Mouse (Mus musculus) intestine, embryonic 14.5 days (tissue): ENCODE results near the gene Gfy. TPM values are rescaled to one million over a fixed set of nuclear protein-coding genes. Genes with fewer than 3 reads are reported as not detected.
A peak's percentile ranks its signal among the peaks of the same experiment; 100 is the strongest.

Experiments
- ATAC-seq: fragments of 200-750 bp; cut with Nextera tagmentation; replicated peaks from 2 replicates; pipeline ENCODE4 v1.8.0; 2017; ENCODE audit warnings: low read depth, moderate number of reproducible peaks, moderate TSS enrichment, moderate library complexity; ENCODE audit not compliant: low FRiP score, low TSS enrichment
- DNase-seq: peaks from one replicate; pipeline ENCODE4 v3.0.0-alpha.2; 2018; ENCODE audit warnings: low spot score
- H3K27ac ChIP-seq: fragments of 300-500 bp; sonication (generic); 2 replicates; pipeline ENCODE4 v1.5.1; 2014; ENCODE audit warnings: low read depth, mild to moderate bottlenecking, control low read depth
- H3K27me3 ChIP-seq: fragments of 300-500 bp; sonication (generic); replicated peaks from 2 replicates; pipeline ENCODE4 v1.6.1; 2014; ENCODE audit warnings: low read length, control low read depth; ENCODE audit not compliant: control insufficient read depth, insufficient read depth
- H3K36me3 ChIP-seq: fragments of 300-500 bp; sonication (generic); 2 replicates; pipeline ENCODE4 v1.6.1; 2014; ENCODE audit warnings: low read length, control low read depth; ENCODE audit not compliant: control insufficient read depth, insufficient read depth
- H3K4me1 ChIP-seq: fragments of 300-500 bp; sonication (generic); replicated peaks from 2 replicates; pipeline ENCODE4 v1.6.1; 2014; ENCODE audit warnings: low read length, control low read depth, mixed read lengths; ENCODE audit not compliant: control insufficient read depth, insufficient read depth
- H3K4me2 ChIP-seq: fragments of 300-500 bp; sonication (generic); 2 replicates; pipeline ENCODE4 v1.6.1; 2014; ENCODE audit warnings: low read length
- H3K4me3 ChIP-seq: fragments of 300-500 bp; sonication (generic); 2 replicates; pipeline ENCODE4 v1.5.1; 2014; ENCODE audit warnings: low read depth, low read length, control low read depth, mixed read lengths
- H3K9ac ChIP-seq: fragments of 300-500 bp; sonication (generic); 2 replicates; pipeline ENCODE4 v1.6.1; 2014; ENCODE audit warnings: mild to moderate bottlenecking, low read length
- H3K9me3 ChIP-seq: fragments of 300-500 bp; sonication (generic); 2 replicates; pipeline ENCODE4 v1.6.1; 2016; ENCODE audit warnings: low read length, control low read depth; ENCODE audit not compliant: control insufficient read depth
- WGBS: fragments of 180-500 bp; shearing (Covaris S2); extraction: QIAGEN DNeasy Blood & Tissue Kit; methylation state at CpG from one replicate; pipeline ENCODE4 v1.1.7; 2014; 5-methylcytosine and 5-hydroxymethylcytosine counted together
- polyA plus RNA-seq: library from polyadenylated mRNA; unstranded; fragments of >200 nt; fragmentation: Nextera tagmentation; extraction: Ambion mirVana; gene quantifications from 2 replicates; pipeline ENCODE4 v1.2.1, GENCODE M21; 2014

The Gfy gene
- polyA plus RNA-seq, 1 experiment from 2014 or later = not detected

- DNase-seq = no peak
These were observed 11.5 kb downstream of the Gfy start for GRCm38 (mm10) chr7:45167761-45168445.

DNA sequence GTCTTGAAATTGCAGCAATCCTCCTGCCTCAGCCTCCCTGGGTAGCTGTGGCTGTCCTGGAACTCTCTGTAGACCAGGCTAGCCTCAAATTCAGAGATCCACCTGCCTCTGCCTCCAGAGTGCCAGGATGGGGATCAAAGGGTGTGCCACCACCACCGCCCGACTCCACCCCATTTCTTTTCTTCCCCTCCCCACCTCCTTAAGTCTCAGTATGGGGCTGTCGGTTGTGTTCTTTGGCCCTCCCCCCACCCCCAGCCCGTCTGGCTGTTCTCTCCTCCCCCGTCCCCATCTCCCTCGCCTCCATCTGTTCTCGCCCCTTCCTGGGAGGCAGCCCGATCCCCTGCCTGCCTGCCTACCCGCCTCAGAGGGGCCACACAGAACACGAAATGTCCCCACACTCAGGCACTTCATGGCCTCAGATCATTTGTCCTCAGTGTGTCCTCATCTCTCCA is 12.4 kb downstream of the Gfy start:
- Histone ChIP-seq H3K36me3 (no peaks in the 10 kb centered on the region), H3K4me3 (no peak overlapping the region), H3K27ac (no peak overlapping the region), H3K27me3 (peaks cover 84% of the 10 kb centered on the region), H3K9ac (no peak overlapping the region), H3K4me2 (no peak overlapping the region), H3K9me3 (peaks cover 21% of the 10 kb centered on the region), H3K4me1 (no peaks in the 10 kb centered on the region)
- no peak for ATAC-seq
- no peak for DNase-seq
- WGBS = 27% methylated on average over 10 of the region's 10 CpGs

More at GRCm38 (mm10) chr7:45167761-45168445, 11.5 kb downstream of the Gfy start:
- peaks cover 21% of the 10 kb centered on the region for H3K9me3 ChIP-seq
- H3K4me3 ChIP-seq = no peak overlapping the region
- 2% methylated on average over 19 of the region's 19 CpGs for WGBS
- no peaks in the 10 kb centered on the region for H3K4me1 ChIP-seq
- ATAC-seq = no peak
- no peak overlapping the region for H3K27ac ChIP-seq
- no peak overlapping the region for H3K9ac ChIP-seq
- no peak overlapping the region for H3K4me2 ChIP-seq
- H3K27me3 ChIP-seq = peaks cover 77% of the 10 kb centered on the region
- H3K36me3 ChIP-seq = no peaks in the 10 kb centered on the region

- Histone ChIP-seq H3K27ac (no peak overlapping the region), H3K4me2 (no peak overlapping the region), H3K27me3 (peaks cover 78% of the 10 kb centered on the region), H3K4me1 (no peaks in the 10 kb centered on the region), H3K9ac (no peak overlapping the region), H3K9me3 (peaks cover 21% of the 10 kb centered on the region), H3K4me3 (no peak overlapping the region), H3K36me3 (peaks cover 2% of the 10 kb centered on the region; the same call in 1 of the 2 replicates)
- DNase-seq (no peak), ATAC-seq (no peak)
- WGBS = 47% methylated on average over 11 of the region's 11 CpGs
These were observed 13.7 kb downstream of the Gfy start for GRCm38 (mm10) chr7:45165701-45166100.

DNA sequence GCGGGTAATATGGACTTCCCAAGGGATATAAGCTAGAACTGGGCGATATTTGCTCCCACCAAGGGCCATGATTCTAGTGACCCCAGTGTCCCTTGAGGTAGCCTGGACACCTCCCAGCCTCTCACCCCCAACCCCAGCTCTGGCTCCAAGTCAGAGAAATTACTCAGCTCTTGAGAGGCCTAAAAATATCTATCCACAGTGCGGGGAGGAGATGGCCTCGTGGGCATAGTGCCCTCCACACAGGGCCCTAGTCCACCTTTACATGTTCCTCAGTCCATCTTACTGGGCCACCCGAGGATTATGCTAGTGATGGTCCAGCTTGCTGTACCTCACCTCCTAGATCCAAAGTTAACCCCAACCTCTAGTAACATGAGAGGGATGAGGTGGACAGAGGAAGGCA is 14.5 kb downstream of the Gfy start:
- WGBS = 72% methylated on average over 5 of the region's 5 CpGs
- Histone ChIP-seq H3K9me3 (peaks cover 12% of the 10 kb centered on the region), H3K4me3 (no peak overlapping the region), H3K27me3 (peaks cover 76% of the 10 kb centered on the region), H3K9ac (no peak overlapping the region), H3K27ac (no peak overlapping the region), H3K4me1 (no peaks in the 10 kb centered on the region), H3K36me3 (peaks cover 11% of the 10 kb centered on the region), H3K4me2 (no peak overlapping the region)
- ATAC-seq (no peak), DNase-seq (no peak)

GRCm38 (mm10) chr7:45163735-45164490 is 15.5 kb downstream of the Gfy start, which contains the start of gene Slc17a7:
Gene Slc17a7, plus strand, starts transcription at chr7:45163949.
- peak within 1 kb of the TSS; percentile 51 for H3K4me2 ChIP-seq
- H3K27me3 ChIP-seq = peaks cover 67% of the 10 kb centered on the region
- peaks cover 20% of the 10 kb centered on the region for H3K36me3 ChIP-seq
- H3K27ac ChIP-seq = no peak within 1 kb of the TSS
- ATAC-seq = no peak
- no peaks in the 10 kb centered on the region for H3K4me1 ChIP-seq
- peaks cover 3% of the 10 kb centered on the region for H3K9me3 ChIP-seq
- peak; percentile 70 for DNase-seq
- peak within 1 kb of the TSS; percentile 25 for H3K4me3 ChIP-seq
- no peak within 1 kb of the TSS for H3K9ac ChIP-seq
- 2% methylated on average over 36 of the region's 41 CpGs for WGBS

DNA sequence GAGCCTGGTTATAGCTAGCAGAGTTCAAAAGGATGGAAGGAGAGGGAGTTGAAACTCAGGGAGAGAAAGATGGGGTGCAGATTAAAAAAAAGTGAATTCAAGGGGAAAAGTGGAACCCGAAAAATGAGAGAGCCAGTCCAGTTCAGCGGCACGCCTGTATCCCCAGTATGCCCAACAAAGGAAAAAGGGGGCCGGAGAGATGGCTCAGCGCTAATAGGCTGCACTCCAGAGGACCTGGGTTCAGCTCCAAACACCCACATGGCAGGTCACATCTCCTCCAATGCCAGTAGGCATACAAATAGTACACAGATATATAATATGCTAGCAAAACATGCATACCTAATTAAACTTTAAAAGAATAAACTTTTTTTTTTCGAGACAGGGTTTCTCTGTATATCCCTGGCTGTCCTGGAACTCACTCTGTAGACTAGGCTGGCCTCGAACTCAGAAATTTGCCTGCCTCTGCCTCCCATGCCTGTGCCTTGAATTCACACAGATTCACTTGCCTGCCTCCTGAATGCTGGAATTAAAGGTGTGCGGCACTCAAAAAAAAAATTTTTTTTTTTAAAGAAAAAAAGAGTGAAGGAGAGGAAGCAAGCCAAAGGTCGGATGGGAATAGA is 16.3 kb downstream of the Gfy start:
- Histone ChIP-seq H3K4me2 (no peak overlapping the region), H3K36me3 (peaks cover 25% of the 10 kb centered on the region), H3K27me3 (peaks cover 59% of the 10 kb centered on the region), H3K9ac (no peak overlapping the region), H3K27ac (no peak overlapping the region), H3K4me1 (no peaks in the 10 kb centered on the region), H3K4me3 (no peak overlapping the region), H3K9me3 (no peaks in the 10 kb centered on the region)
- ATAC-seq = no peak
- WGBS = 72% methylated on average over 9 of the region's 9 CpGs
- no peak for DNase-seq

GRCm38 (mm10) chr7:45162551-45162950 is 16.8 kb downstream of the Gfy start:
- WGBS = 27% methylated on average over 6 of the region's 6 CpGs
- H3K27me3 ChIP-seq = peaks cover 53% of the 10 kb centered on the region

GRCm38 (mm10) chr7:45161612-45162473 is 17.5 kb downstream of the Gfy start:
- H3K4me3 ChIP-seq = peak overlapping the region; percentile 34
- peaks cover 46% of the 10 kb centered on the region for H3K27me3 ChIP-seq
- ATAC-seq = peak; percentile 84
- no peaks in the 10 kb centered on the region for H3K9me3 ChIP-seq
- peak; percentile 95 for DNase-seq
- H3K4me1 ChIP-seq = no peaks in the 10 kb centered on the region
- WGBS = 4% methylated on average over 35 of the region's 35 CpGs
- H3K36me3 ChIP-seq = peaks cover 32% of the 10 kb centered on the region
- H3K4me2 ChIP-seq = peak overlapping the region; percentile 69
- 0 out of 2 replicates have a peak overlapping the region, but pooled peaks have one; percentile 4 for H3K27ac ChIP-seq
- H3K9ac ChIP-seq = peak overlapping the region; percentile 14; the same call in 1 of the 2 replicates

More at GRCm38 (mm10) chr7:45162551-45162950, 16.8 kb downstream of the Gfy start:
- Histone ChIP-seq H3K4me1 (no peaks in the 10 kb centered on the region), H3K4me2 (peak overlapping the region; percentile 69), H3K9me3 (no peaks in the 10 kb centered on the region), H3K27ac (no peak overlapping the region), H3K4me3 (peak overlapping the region; percentile 34), H3K9ac (peak overlapping the region; percentile 14; the same call in 1 of the 2 replicates), H3K36me3 (peaks cover 29% of the 10 kb centered on the region)
- ATAC-seq (no peak), DNase-seq (no peak)
